Mouse (Mus musculus): ENCODE results near the gene Jazf1. TPM values are rescaled to one million over a fixed set of nuclear protein-coding genes. Genes with fewer than 3 reads are reported as not detected.

Gene Jazf1
- polyA plus RNA-seq, 1 experiment = 1.4 TPM

- TF ChIP-seq CTCF (IDR thresholded peaks at IDR 0.05; ENCODE audit: borderline replicate concordance, control insufficient read depth, extremely low read depth, insufficient read depth, low read length, poor library complexity) (no peak), POLR2A (IDR thresholded peaks at IDR 0.05; ENCODE audit: control insufficient read depth, extremely low read depth, insufficient read depth, low read length, poor library complexity) (no peak)
- H3K27ac ChIP-seq (ENCODE audit: control insufficient read depth, insufficient read depth, low read length) = no peak overlapping the region
- no peak overlapping the region for H3K4me3 ChIP-seq (ENCODE audit: control insufficient read depth, insufficient read depth, low read length)
- no peaks in the 10 kb centered on the region for H3K27me3 ChIP-seq (ENCODE audit: control insufficient read depth, insufficient read depth, low read length)
- 89% methylated on average over 1 of the region's 1 CpGs for WGBS
- DNase-seq = no peak
- H3K36me3 ChIP-seq (ENCODE audit: control insufficient read depth, insufficient read depth, low read length) = peaks cover 47% of the 10 kb centered on the region
- peaks cover 9% of the 10 kb centered on the region for H3K4me1 ChIP-seq (replicated peaks; ENCODE audit: control insufficient read depth, insufficient read depth, low read length)
These were observed 297.6 kb downstream of the Jazf1 start for GRCm38 (mm10) chr6:52770789-52771188.

GRCm38 (mm10) chr6:52765206-52765605 is 303.2 kb downstream of the Jazf1 start:
- no peaks in the 10 kb centered on the region for H3K4me1 ChIP-seq (replicated peaks; ENCODE audit: control insufficient read depth, insufficient read depth, low read length)
- H3K4me3 ChIP-seq (ENCODE audit: control insufficient read depth, insufficient read depth, low read length) = no peak overlapping the region
- TF ChIP-seq CTCF (IDR thresholded peaks at IDR 0.05; ENCODE audit: borderline replicate concordance, control insufficient read depth, extremely low read depth, insufficient read depth, low read length, poor library complexity) (no peak), POLR2A (IDR thresholded peaks at IDR 0.05; ENCODE audit: control insufficient read depth, extremely low read depth, insufficient read depth, low read length, poor library complexity) (no peak)
- peaks cover 64% of the 10 kb centered on the region for H3K36me3 ChIP-seq (ENCODE audit: control insufficient read depth, insufficient read depth, low read length)
- no peak overlapping the region for H3K27ac ChIP-seq (ENCODE audit: control insufficient read depth, insufficient read depth, low read length)
- no peaks in the 10 kb centered on the region for H3K27me3 ChIP-seq (ENCODE audit: control insufficient read depth, insufficient read depth, low read length)
- no peak for DNase-seq
- 72% methylated on average over 7 of the region's 7 CpGs for WGBS

- Histone ChIP-seq H3K27ac (ENCODE audit: control insufficient read depth, insufficient read depth, low read length) (no peak overlapping the region), H3K4me1 (replicated peaks; ENCODE audit: control insufficient read depth, insufficient read depth, low read length) (no peaks in the 10 kb centered on the region), H3K27me3 (ENCODE audit: control insufficient read depth, insufficient read depth, low read length) (no peaks in the 10 kb centered on the region), H3K4me3 (ENCODE audit: control insufficient read depth, insufficient read depth, low read length) (no peak overlapping the region), H3K36me3 (ENCODE audit: control insufficient read depth, insufficient read depth, low read length) (peaks cover 52% of the 10 kb centered on the region)
- no peak for DNase-seq
- 99% methylated on average over 5 of the region's 5 CpGs for WGBS
- TF ChIP-seq CTCF (IDR thresholded peaks at IDR 0.05; ENCODE audit: borderline replicate concordance, control insufficient read depth, extremely low read depth, insufficient read depth, low read length, poor library complexity) = no peak
These were observed 315.6 kb downstream of the Jazf1 start for GRCm38 (mm10) chr6:52752832-52753231.

GRCm38 (mm10) chr6:52734630-52735029 is 333.8 kb downstream of the Jazf1 start:
- no peak for DNase-seq
- Histone ChIP-seq H3K36me3 (ENCODE audit: control insufficient read depth, insufficient read depth, low read length) (peaks cover 56% of the 10 kb centered on the region), H3K27me3 (ENCODE audit: control insufficient read depth, insufficient read depth, low read length) (no peaks in the 10 kb centered on the region), H3K4me3 (ENCODE audit: control insufficient read depth, insufficient read depth, low read length) (no peak overlapping the region), H3K27ac (ENCODE audit: control insufficient read depth, insufficient read depth, low read length) (no peak overlapping the region), H3K4me1 (replicated peaks; ENCODE audit: control insufficient read depth, insufficient read depth, low read length) (no peaks in the 10 kb centered on the region)
- no peak for TF ChIP-seq CTCF (IDR thresholded peaks at IDR 0.05; ENCODE audit: borderline replicate concordance, control insufficient read depth, extremely low read depth, insufficient read depth, low read length, poor library complexity)
- no peak for TF ChIP-seq POLR2A (IDR thresholded peaks at IDR 0.05; ENCODE audit: control insufficient read depth, extremely low read depth, insufficient read depth, low read length, poor library complexity)
- 98% methylated on average over 2 of the region's 2 CpGs for WGBS

GRCm38 (mm10) chr6:52730338-52730737 is 338.1 kb downstream of the Jazf1 start:
- H3K4me1 ChIP-seq (replicated peaks; ENCODE audit: control insufficient read depth, insufficient read depth, low read length) = no peaks in the 10 kb centered on the region
- H3K36me3 ChIP-seq (ENCODE audit: control insufficient read depth, insufficient read depth, low read length) = peaks cover 58% of the 10 kb centered on the region
- no peaks in the 10 kb centered on the region for H3K27me3 ChIP-seq (ENCODE audit: control insufficient read depth, insufficient read depth, low read length)
- no peak overlapping the region for H3K4me3 ChIP-seq (ENCODE audit: control insufficient read depth, insufficient read depth, low read length)
- TF ChIP-seq POLR2A (IDR thresholded peaks at IDR 0.05; ENCODE audit: control insufficient read depth, extremely low read depth, insufficient read depth, low read length, poor library complexity) (no peak), CTCF (IDR thresholded peaks at IDR 0.05; ENCODE audit: borderline replicate concordance, control insufficient read depth, extremely low read depth, insufficient read depth, low read length, poor library complexity) (no peak)
- no peak overlapping the region for H3K27ac ChIP-seq (ENCODE audit: control insufficient read depth, insufficient read depth, low read length)
- 91% methylated on average over 4 of the region's 4 CpGs for WGBS
- DNase-seq = no peak

- Histone ChIP-seq H3K27ac (ENCODE audit: control insufficient read depth, insufficient read depth, low read length) (no peak overlapping the region), H3K4me3 (ENCODE audit: control insufficient read depth, insufficient read depth, low read length) (no peak overlapping the region), H3K27me3 (ENCODE audit: control insufficient read depth, insufficient read depth, low read length) (no peaks in the 10 kb centered on the region), H3K4me1 (replicated peaks; ENCODE audit: control insufficient read depth, insufficient read depth, low read length) (peaks cover 4% of the 10 kb centered on the region), H3K36me3 (ENCODE audit: control insufficient read depth, insufficient read depth, low read length) (peaks cover 53% of the 10 kb centered on the region)
- DNase-seq = peak; percentile 74
- peak; percentile 28; the same call in 1 of the 2 replicates for TF ChIP-seq CTCF (IDR thresholded peaks at IDR 0.05; ENCODE audit: borderline replicate concordance, control insufficient read depth, extremely low read depth, insufficient read depth, low read length, poor library complexity)
- no peak for TF ChIP-seq POLR2A (IDR thresholded peaks at IDR 0.05; ENCODE audit: control insufficient read depth, extremely low read depth, insufficient read depth, low read length, poor library complexity)
- WGBS = 52% methylated on average over 8 of the region's 8 CpGs
These were observed 343.5 kb downstream of the Jazf1 start for GRCm38 (mm10) chr6:52724805-52725439.

Other genes starting within 250 kb of the Jazf1 start
- gene Creb5, start 218.6 kb upstream of the Jazf1 start, polyA plus RNA-seq (2012; rRNA removed) = 0.87 and 0.96 TPM in 2 replicates